Mouse (Mus musculus) inflammation-experienced regulatory T-cells, adult 6 months (primary cell): ENCODE results near the gene Iqschfp. TPM values are rescaled to one million over a fixed set of nuclear protein-coding genes. Genes with fewer than 3 reads are reported as not detected.

Source experiments
- ATAC-seq: one replicate; pipeline ENCODE4 v1.8.0; 2017
- polyA plus RNA-seq, 3 experiments: library from polyadenylated mRNA; unstranded; fragments of 100-300 nt; shearing (Covaris generic); gene quantifications; one replicate each; pipeline ENCODE4 v1.2.1; 2017

Gene Iqschfp
- polyA plus RNA-seq, 3 experiments from 2014 or later, result not detected

DNA sequence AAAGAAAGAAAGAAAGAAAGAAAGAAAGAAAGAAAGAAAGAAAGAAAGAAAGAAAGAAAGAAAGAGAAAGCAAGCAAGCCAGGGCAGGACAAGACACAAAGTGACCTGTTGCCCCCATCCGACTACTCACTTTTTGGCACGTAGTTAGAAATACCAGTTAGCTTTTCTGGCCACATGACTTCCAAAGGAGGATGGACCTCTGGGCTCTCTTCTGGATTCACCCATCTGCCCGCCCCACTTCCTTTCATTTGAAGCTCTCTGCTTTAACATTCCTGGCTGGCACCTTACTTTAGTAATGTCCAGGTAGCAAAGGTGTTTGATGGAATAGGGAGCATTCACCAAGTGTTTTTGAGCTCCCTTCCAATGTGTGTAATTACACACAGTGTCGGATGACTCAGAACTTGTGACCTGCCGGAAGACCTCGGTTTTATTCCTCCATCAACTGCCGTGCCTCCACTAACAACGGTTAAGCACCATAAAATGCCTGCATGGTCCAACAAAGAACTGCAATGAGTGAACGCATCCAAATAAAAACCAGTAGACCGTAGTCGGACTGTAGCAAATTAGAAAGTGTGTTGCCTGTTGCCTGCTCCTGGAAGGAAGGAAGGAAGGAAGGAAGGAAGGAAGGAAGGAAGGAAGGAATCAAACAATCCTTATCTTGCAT lies 718.7 kb downstream of the Iqschfp start:
- no peak for ATAC-seq

DNA sequence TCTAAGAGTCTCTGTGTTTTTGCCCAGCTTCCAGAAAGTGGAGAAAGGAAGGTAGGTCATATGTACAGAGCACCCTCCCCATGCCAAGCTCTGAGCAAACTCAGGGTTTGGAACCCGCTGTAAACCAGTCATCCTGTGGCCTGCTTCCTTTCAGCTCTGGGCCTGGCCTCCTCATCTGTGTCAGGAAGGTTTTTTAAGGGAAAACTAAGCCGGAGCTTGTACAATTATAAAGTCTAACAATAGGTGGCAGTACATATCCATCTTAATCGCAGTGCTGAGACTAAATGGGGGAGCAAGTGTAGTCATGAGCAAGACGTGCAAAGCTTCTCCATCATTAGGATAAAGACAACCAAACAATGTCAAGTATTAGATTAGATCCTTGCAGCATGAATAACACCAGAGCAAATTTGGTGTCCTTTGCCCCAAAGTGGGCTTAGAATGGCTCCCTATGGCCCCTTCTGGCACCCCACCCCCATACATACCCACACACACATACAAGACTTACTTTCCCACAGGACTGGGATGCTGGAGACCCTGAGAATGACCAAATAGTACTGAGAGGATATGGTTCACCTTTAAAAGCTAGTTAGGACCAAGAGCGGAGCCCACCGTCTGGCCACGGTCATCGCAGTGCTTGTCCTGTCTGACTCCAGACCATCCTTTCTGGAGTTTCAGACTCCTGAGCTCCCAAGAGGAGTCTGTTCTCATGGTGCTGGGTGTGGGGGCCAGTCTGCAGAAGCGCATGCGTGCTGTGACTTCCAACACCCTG lies 723.2 kb downstream of the Iqschfp start:
- peak; percentile 67 for ATAC-seq

- no peak for ATAC-seq
These were observed 724.3 kb downstream of the Iqschfp start for GRCm38 (mm10) chr3:68616363-68616762.

DNA sequence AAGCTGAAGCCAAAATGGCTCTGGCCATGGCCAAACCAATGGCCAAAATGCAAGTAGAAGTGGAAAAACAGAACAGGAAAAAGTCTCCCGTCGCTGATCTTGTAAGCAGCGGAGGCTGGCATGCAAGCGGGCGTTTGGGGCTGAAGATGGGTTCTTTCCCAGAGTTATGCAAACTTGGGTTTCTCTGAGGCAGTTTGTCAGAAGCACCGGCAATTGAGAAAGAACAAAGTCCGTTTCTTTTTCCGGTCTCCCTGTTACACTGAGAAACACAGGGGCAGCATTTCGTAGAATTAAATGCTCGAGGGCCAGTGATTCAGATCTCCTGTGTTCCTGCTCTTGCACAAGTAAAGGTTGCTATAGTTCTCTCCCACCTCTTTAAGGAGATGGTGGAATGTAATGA lies 725.7 kb downstream of the Iqschfp start:
- ATAC-seq, result no peak

DNA sequence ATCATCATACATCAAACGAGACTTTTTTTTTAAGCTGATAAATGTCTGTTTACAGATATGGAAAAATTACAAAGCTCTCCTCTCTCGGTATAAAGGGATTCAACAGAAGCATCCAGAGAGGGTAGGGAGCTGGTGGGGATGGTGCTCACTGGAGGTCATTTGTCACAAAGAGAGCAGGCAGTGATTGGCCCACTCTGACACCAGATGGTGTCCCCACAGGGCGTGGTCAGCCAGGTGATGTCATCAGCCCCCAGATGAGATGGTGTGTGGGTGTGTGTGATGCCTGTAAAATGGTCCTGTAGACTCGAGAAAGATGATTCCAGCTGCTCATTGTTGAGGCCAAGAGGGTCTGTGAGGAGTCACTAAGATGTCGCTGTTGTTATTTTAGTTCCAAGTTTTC lies 727.1 kb downstream of the Iqschfp start:
- no peak for ATAC-seq

DNA sequence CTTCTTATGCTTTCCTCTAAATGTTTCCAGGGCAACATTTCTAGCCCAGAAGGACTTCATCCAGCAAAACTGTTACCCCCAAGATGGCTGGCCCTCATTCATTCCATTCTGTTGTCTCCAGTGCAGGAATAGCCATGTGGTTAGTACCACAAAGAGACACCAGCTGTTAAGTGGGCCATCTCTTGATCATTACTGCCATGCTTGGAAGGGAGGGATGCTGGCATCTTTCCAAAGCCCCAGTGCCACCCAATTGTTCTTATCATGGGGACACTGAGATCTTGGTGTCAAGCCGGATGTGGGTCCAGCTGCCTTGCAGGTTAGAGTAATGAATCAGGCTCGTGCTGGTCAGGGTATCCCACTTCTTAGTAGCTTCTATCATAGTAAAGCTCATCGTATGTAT lies 729.9 kb downstream of the Iqschfp start:
- ATAC-seq, result no peak

GRCm38 (mm10) chr3:68623036-68623435 lies 731.0 kb downstream of the Iqschfp start:
- ATAC-seq, result no peak

- no peak for ATAC-seq
These were observed 732.4 kb downstream of the Iqschfp start for GRCm38 (mm10) chr3:68624471-68624870.

GRCm38 (mm10) chr3:68630261-68630660 lies 738.2 kb downstream of the Iqschfp start:
- ATAC-seq, result no peak

DNA sequence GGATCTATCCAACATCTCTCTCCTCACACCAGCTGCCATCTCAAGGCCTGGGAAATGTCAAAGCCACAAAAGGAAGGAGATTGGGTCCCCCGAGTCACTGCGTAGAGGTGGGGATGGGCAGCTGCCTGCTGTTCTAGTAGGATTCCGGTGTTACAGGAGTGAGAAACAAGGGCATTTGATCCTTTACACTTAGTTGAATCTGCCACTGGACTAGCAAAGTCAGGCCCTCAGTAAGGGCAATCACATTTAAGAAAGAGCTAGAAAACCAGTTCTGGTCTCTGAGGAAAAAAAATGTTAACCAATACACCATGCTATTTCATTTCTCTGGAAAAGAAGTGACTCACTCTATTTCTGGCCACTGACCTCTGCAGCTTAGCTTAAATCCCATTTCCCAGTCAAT lies 738.8 kb downstream of the Iqschfp start:
- no peak for ATAC-seq

GRCm38 (mm10) chr3:68632714-68633113 lies 740.7 kb downstream of the Iqschfp start:
- ATAC-seq, result no peak

DNA sequence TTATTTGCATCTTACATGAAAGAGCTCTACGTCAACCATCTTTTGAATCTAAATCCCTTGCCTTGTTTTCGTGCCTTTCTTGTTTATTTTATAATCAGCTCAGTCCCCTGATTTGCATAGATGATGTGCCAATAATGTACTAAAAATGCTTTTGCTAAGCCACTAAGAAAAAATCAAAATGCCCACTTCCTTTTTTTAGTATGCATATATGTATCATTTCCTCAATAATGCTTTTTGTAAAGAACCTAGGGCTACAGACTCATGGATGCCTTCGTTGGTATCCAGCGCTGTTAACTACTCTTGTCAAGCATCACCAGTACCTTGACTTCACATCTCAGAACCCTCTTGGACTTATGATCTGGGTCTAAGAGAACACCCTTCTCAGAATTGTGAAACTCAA lies 741.5 kb downstream of the Iqschfp start:
- no peak for ATAC-seq

DNA sequence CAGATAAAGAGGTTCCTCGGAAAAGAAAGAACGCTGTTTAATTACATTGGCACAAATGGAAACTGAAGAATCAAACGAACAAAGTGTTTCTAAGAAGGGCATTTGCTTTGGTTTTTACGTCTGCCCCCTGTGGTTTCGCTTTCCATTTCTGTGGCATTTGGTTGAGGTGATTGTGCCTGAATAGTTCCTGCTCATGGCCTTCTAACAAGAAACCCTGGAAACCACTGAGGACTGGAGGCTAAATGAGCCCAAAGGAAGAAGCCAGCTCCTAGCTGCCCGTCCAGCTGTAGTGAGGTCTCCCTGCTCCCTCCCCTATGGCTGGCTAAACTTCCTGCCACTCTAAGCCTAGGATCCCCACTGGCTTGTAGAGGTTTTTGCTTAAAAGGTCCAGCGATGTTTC lies 745.9 kb downstream of the Iqschfp start:
- ATAC-seq, result peak; percentile 71

DNA sequence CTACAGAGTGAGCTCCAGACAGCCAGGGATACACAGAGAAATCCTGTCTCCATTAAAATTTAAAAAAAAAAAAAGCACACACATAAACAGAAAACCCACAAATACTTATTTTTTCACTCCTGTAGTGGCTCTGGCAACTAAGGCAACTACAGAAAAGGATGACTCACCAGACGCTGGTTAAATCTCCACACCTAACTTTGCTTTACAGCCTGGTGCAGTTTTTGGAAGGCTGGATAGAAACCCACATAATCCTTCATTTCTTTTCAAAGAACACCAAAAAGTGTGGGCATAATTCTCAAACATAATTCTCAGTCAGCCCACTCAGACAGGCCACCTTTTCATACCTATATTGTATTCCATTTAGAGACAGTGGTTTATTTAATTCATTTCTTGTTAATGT lies 746.7 kb downstream of the Iqschfp start:
- no peak for ATAC-seq

- no peak for ATAC-seq
These were observed 750.9 kb downstream of the Iqschfp start for GRCm38 (mm10) chr3:68642935-68643334.

- peak; percentile 41 for ATAC-seq
These were observed 754.5 kb downstream of the Iqschfp start for GRCm38 (mm10) chr3:68646387-68647130.

- no peak for ATAC-seq
These were observed 755.2 kb downstream of the Iqschfp start for GRCm38 (mm10) chr3:68647282-68647681.

GRCm38 (mm10) chr3:68650251-68650650 lies 758.2 kb downstream of the Iqschfp start:
- ATAC-seq, result no peak

- no peak for ATAC-seq
These were observed 764.7 kb downstream of the Iqschfp start for GRCm38 (mm10) chr3:68656607-68657352.

DNA sequence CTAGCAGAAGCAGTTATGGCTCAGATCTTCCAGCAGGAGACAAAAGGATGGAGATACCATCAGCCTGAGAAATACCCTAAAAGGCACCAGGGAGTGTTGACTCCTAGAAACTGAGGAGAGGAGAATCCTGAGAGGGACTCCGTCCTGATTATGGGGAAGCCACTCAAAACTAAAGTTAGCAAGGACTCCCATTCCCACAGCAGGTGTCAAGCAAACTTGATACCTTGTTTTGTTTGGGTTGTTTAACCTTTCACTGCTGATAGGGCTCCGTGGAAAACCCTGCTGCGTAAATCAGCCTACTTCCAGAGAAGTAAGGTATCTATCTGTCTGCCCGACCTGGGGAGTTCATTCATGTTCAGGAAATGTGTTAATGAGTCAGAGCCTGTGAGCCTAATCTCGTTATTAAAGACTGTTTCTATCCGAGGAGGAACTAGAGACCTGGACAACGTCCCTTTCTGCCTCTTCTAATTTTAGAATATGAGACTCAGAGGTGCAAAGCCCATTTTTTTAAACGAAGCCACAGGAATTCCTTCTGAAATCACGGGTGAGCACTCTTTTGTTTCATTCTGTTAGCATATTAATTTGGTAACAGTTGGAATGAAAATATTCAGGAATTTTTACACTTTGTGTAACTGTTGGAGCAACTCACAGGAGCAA lies 765.7 kb downstream of the Iqschfp start:
- ATAC-seq, result no peak

DNA sequence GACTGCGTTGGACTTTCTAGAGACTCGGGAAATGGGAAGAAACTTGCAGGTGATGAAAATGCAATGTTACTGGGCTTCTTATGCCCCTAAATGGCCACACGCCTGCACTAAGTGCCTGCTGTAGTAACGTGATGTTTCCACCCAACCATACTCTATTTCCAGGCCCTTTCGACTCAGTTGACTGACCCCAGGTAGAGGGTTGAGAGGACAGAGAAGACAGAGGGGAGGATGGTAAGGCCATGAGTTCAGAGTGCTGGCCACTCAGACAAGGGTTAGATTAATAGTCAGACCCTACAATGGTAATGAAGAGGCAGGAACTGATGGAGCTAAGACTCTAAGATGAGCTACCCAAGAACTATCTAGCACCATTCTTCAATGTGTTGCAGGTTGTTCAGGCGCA lies 768.0 kb downstream of the Iqschfp start:
- no peak for ATAC-seq

GRCm38 (mm10) chr3:68660538-68660937 lies 768.5 kb downstream of the Iqschfp start:
- no peak for ATAC-seq
